Mouse (Mus musculus) left cerebral cortex, adult 8-10 months (tissue): ENCODE measurements around the gene Faf1. TPM values are rescaled to one million over a fixed set of nuclear protein-coding genes. Genes with fewer than 3 reads are reported as not detected.
A peak's percentile ranks its signal among the peaks of the same experiment; 100 is the strongest.
"Not testable (repeated sequence)": the region's sequence is repeated elsewhere in the genome, so short reads cannot be mapped to it uniquely, and the experiment has no call there.

Experiments used
- DNase-seq, 2 experiments: peaks; one replicate each; pipeline ENCODE4 v3.0.0; 2022; ENCODE audit warnings: low spot score in 2 of 2
- total RNA-seq, 4 experiments: library from RNA; stranded (reverse); gene quantifications; 2 replicates each; pipeline ENCODE4 v1.2.4; 2022

Faf1 gene
- total RNA-seq, 4 experiments from 2014 or later = 25.6 to 27.4 (median 27.1) TPM

GRCm38 (mm10) chr4:109665101-109665981 is 11.0 kb upstream of the Faf1 start:
- DNase-seq = no peak

GRCm38 (mm10) chr4:109665982-109666460 is 10.4 kb upstream of the Faf1 start:
- peak; percentile 23 to 34 for DNase-seq

- DNase-seq = peak; percentile 47 to 51
These were observed 9.7 kb upstream of the Faf1 start, which contains the start of gene Cdkn2c for GRCm38 (mm10) chr4:109666461-109667269. Gene Cdkn2c (minus strand): TSS chr4:109667189.

GRCm38 (mm10) chr4:109667518-109667917 is 8.9 kb upstream of the Faf1 start:
- no peak for DNase-seq

GRCm38 (mm10) chr4:109670213-109670612 is 6.2 kb upstream of the Faf1 start:
- DNase-seq = no peak

GRCm38 (mm10) chr4:109671941-109672340 is 4.4 kb upstream of the Faf1 start:
- no peak for DNase-seq

GRCm38 (mm10) chr4:109674097-109674496 is 2.3 kb upstream of the Faf1 start:
- no peak for DNase-seq

- DNase-seq = no peak
These were observed 833 bp downstream of the Faf1 start for GRCm38 (mm10) chr4:109677221-109677620.

GRCm38 (mm10) chr4:109683561-109683960 is 7.2 kb downstream of the Faf1 start:
- no peak for DNase-seq

- no peak for DNase-seq
These were observed 16.3 kb downstream of the Faf1 start for GRCm38 (mm10) chr4:109692674-109693073.

GRCm38 (mm10) chr4:109700727-109701126 is 24.3 kb downstream of the Faf1 start:
- DNase-seq = not testable (repeated sequence)

- no peak for DNase-seq
These were observed 27.2 kb downstream of the Faf1 start for GRCm38 (mm10) chr4:109703568-109703967.

GRCm38 (mm10) chr4:109705349-109705748 is 29.0 kb downstream of the Faf1 start:
- no peak for DNase-seq

GRCm38 (mm10) chr4:109719281-109719680 is 42.9 kb downstream of the Faf1 start:
- no peak for DNase-seq

- no peak for DNase-seq
These were observed 52.9 kb downstream of the Faf1 start for GRCm38 (mm10) chr4:109729281-109729680.

- no peak for DNase-seq
These were observed 59.4 kb downstream of the Faf1 start for GRCm38 (mm10) chr4:109735754-109736153.

GRCm38 (mm10) chr4:109743984-109744383 is 67.6 kb downstream of the Faf1 start:
- no peak for DNase-seq

GRCm38 (mm10) chr4:109759031-109759430 is 82.6 kb downstream of the Faf1 start:
- no peak for DNase-seq

- no peak for DNase-seq
These were observed 83.5 kb downstream of the Faf1 start for GRCm38 (mm10) chr4:109759901-109760300.

- DNase-seq = no peak
These were observed 84.1 kb downstream of the Faf1 start for GRCm38 (mm10) chr4:109760501-109760900.

GRCm38 (mm10) chr4:109762768-109763501 is 86.5 kb downstream of the Faf1 start:
- DNase-seq = no peak
